Mouse (Mus musculus): Measurements from ENCODE around the gene Tshr. TPM values are rescaled to one million over a fixed set of nuclear protein-coding genes. Genes with fewer than 3 reads are reported as not detected.
"Not testable (repeated sequence)": the region's sequence is repeated elsewhere in the genome, so short reads cannot be mapped to it uniquely, and the experiment has no call there.

Tshr gene
- under 1 TPM in 2 of 4 experiments, not detected in 2; 0.09 to 0.12 TPM for total RNA-seq (2022)

- DNase-seq (ENCODE audit: low spot score) = peak; percentile 94
Measured at GRCm38 (mm10) chr12:91384281-91385017, at the start of gene Tshr, which contains the start of gene Cep128. TSS of gene Tshr (plus strand) at chr12:91384563. TSS of gene Cep128 (minus strand) at chr12:91384409.

- not testable (repeated sequence) for DNase-seq (ENCODE audit: low spot score)
Measured at GRCm38 (mm10) chr12:91338656-91339055, 45.7 kb upstream of the Tshr start.

GRCm38 (mm10) chr12:91353783-91354182 is 30.6 kb upstream of the Tshr start:
- no peak for DNase-seq (ENCODE audit: low spot score)

GRCm38 (mm10) chr12:91369173-91369572 is 15.2 kb upstream of the Tshr start:
- no peak for DNase-seq (ENCODE audit: low spot score)

GRCm38 (mm10) chr12:91383516-91384264 is 673 bp upstream of the Tshr start:
- DNase-seq (ENCODE audit: low spot score) = no peak

GRCm38 (mm10) chr12:91400232-91401048 is 16.1 kb downstream of the Tshr start:
- DNase-seq (ENCODE audit: low spot score) = peak; percentile 16

GRCm38 (mm10) chr12:91401049-91401352 is 16.6 kb downstream of the Tshr start:
- DNase-seq (ENCODE audit: low spot score) = no peak

GRCm38 (mm10) chr12:91410306-91410705 is 25.9 kb downstream of the Tshr start:
- DNase-seq (ENCODE audit: low spot score) = no peak

- DNase-seq (ENCODE audit: low spot score) = no peak
Measured at GRCm38 (mm10) chr12:91412461-91413182, 28.3 kb downstream of the Tshr start.

GRCm38 (mm10) chr12:91415112-91415511 is 30.7 kb downstream of the Tshr start:
- DNase-seq (ENCODE audit: low spot score) = no peak

GRCm38 (mm10) chr12:91416828-91417227 is 32.5 kb downstream of the Tshr start:
- DNase-seq (ENCODE audit: low spot score) = no peak

- DNase-seq (ENCODE audit: low spot score) = peak; percentile 19
Measured at GRCm38 (mm10) chr12:91418791-91419190, 34.4 kb downstream of the Tshr start.

GRCm38 (mm10) chr12:91421272-91421671 is 36.9 kb downstream of the Tshr start:
- no peak for DNase-seq (ENCODE audit: low spot score)

GRCm38 (mm10) chr12:91423125-91423820 is 38.9 kb downstream of the Tshr start:
- DNase-seq (ENCODE audit: low spot score) = no peak

GRCm38 (mm10) chr12:91426499-91426898 is 42.1 kb downstream of the Tshr start:
- no peak for DNase-seq (ENCODE audit: low spot score)

GRCm38 (mm10) chr12:91427129-91427528 is 42.8 kb downstream of the Tshr start:
- DNase-seq (ENCODE audit: low spot score) = no peak

- DNase-seq (ENCODE audit: low spot score) = no peak
Measured at GRCm38 (mm10) chr12:91482195-91482733, 97.9 kb downstream of the Tshr start.

GRCm38 (mm10) chr12:91486342-91486741 is 102.0 kb downstream of the Tshr start:
- no peak for DNase-seq (ENCODE audit: low spot score)

GRCm38 (mm10) chr12:91488406-91488805 is 104.0 kb downstream of the Tshr start:
- DNase-seq (ENCODE audit: low spot score) = no peak

GRCm38 (mm10) chr12:91495497-91496225 is 111.3 kb downstream of the Tshr start:
- no peak for DNase-seq (ENCODE audit: low spot score)

Data from heart, adult 8-10 months (tissue).